26 mouse cellular contexts compared by ENCODE assay signal in the genomic region with DNA sequence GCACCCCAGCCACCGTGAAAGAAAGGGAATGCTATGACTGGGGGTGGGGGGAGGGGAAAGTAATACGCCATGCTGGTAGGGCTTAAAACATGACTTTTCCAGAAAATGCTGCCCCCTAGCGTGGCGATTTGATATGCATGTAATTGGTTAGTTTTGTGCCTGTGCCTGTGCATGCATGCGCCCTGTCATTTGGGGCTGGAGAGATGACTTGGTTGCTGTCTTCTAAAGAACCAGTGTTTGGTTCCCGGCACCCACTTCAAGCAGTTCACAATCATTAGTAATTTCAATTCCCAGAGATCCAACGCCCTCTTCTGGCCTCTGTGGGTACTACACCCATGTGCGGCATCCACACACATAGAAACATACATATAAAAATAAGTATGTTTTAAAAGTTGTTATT.
DNase-seq lines count a peak whose midpoint lies in the region; ATAC-seq and TF ChIP-seq lines count a peak whose summit lies in the region.
"Had no signal": no experiment of that assay in that cellular context is flagged by ENCODE, and none has a peak within 500 bp of the region (broad histone marks: within the 10 kb centered on the region; RNA-seq: fewer than 3 reads in every experiment).

No protein-coding gene starts in this region.

- intact Hi-C loops in heart, adult 2 months (cut with DNase I), result loop anchor here (5.0 kb wide), 1 partner anchor 693 kb away; no protein-coding TSS in a partner anchor

- no peak for DNase-seq in heart, adult 2 months
- no peak for DNase-seq in heart, postnatal 4 days
- no peak for DNase-seq in lung, embryonic 14.5 days
- DNase-seq in lung, postnatal 36 days, result no peak
- peak; percentile 60 for DNase-seq in ZHBTc4 (ENCODE audit: low read depth, low spot score)
- DNase-seq in urinary bladder, postnatal 14 days (ENCODE audit: low spot score), result no peak
- DNase-seq in cerebellum, adult 11-12 months, result no peak
- DNase-seq: adrenal gland, postnatal 14 days; cerebellum, adult 9-10 months; gastrocnemius, postnatal 14 days; heart, adult 18-20 months; heart, postnatal 14 days; kidney, adult 18-20 months; lung, postnatal 14 days; midbrain, embryonic 14.5 days; thymus, adult 2 months; thymus, postnatal 4 days had no signal

- TF ChIP-seq CTCF in heart, adult 2 months (IDR thresholded peaks at IDR 0.05), result peak; percentile 35
- TF ChIP-seq CTCF in lung, embryonic 14.5 days (IDR thresholded peaks at IDR 0.05; ENCODE audit: low read depth), result peak; percentile 41; the same call in 1 of the 2 replicates
- peak; percentile 84 for TF ChIP-seq CTCF in E14TG2a.4 (conservative IDR thresholded peaks at IDR 0.05; ENCODE audit: low read length)

- H3K27me3 ChIP-seq in heart, adult 2 months (ENCODE audit: control insufficient read depth, insufficient read depth, low read length), result no peaks in the 10 kb centered on the region
- no peaks in the 10 kb centered on the region for H3K27me3 ChIP-seq in lung, embryonic 14.5 days (ENCODE audit: insufficient read depth, low read length)
- H3K27me3 ChIP-seq in E14TG2a.4 (ENCODE audit: insufficient read depth, low read length), result peaks cover 15% of the 10 kb centered on the region
- H3K27me3 ChIP-seq: forebrain, embryonic 15.5 days; liver, embryonic 15.5 days had no signal

- no peak for ATAC-seq in lung, embryonic 14.5 days (ENCODE audit: insufficient read depth)
- ATAC-seq: forebrain, embryonic 15.5 days had no signal

- no peaks in the 10 kb centered on the region for H3K79me2 ChIP-seq in heart, adult 2 months (replicated peaks; ENCODE audit: control insufficient read depth, insufficient read depth, low read length)

- no peak overlapping the region for H3K4me2 ChIP-seq in lung, embryonic 14.5 days
- H3K4me2 ChIP-seq: embryonic facial prominence, embryonic 15.5 days; forebrain, embryonic 15.5 days; heart, embryonic 13.5 days; hindbrain, embryonic 12.5 days; limb, embryonic 13.5 days; liver, embryonic 15.5 days; neural tube, embryonic 12.5 days had no signal

- TF ChIP-seq EP300 in heart, adult 2 months (IDR thresholded peaks at IDR 0.05; ENCODE audit: insufficient read depth, low read depth, low read length), result no peak

- no peak overlapping the region for H3K4me3 ChIP-seq in heart, adult 2 months
- no peak overlapping the region for H3K4me3 ChIP-seq in lung, embryonic 14.5 days (ENCODE audit: low read depth, low read length)
- 0 out of 2 replicates have a peak overlapping the region, but pooled peaks have one; percentile 23 for H3K4me3 ChIP-seq in E14TG2a.4 (replicated peaks; ENCODE audit: low read length)
- H3K4me3 ChIP-seq: embryonic facial prominence, embryonic 15.5 days; forebrain, embryonic 15.5 days; heart, embryonic 13.5 days; hindbrain, embryonic 12.5 days; limb, embryonic 13.5 days; liver, embryonic 15.5 days; neural tube, embryonic 12.5 days had no signal

- no peaks in the 10 kb centered on the region; the same call in 1 of the 2 replicates for H3K4me1 ChIP-seq in heart, adult 2 months (ENCODE audit: control insufficient read depth, insufficient read depth, low read length)
- H3K4me1 ChIP-seq in lung, embryonic 14.5 days (ENCODE audit: insufficient read depth), result 0 out of 2 replicates have a peak, but pooled peaks cover 3% of the 10 kb centered on the region
- H3K4me1 ChIP-seq in E14TG2a.4 (replicated peaks; ENCODE audit: low read depth, low read length), result peaks cover 63% of the 10 kb centered on the region
- H3K4me1 ChIP-seq: embryonic facial prominence, embryonic 15.5 days; forebrain, embryonic 15.5 days; hindbrain, embryonic 12.5 days; limb, embryonic 13.5 days; liver, embryonic 15.5 days; neural tube, embryonic 12.5 days had no signal

- H3K9ac ChIP-seq in heart, adult 2 months (ENCODE audit: low read depth, low read length), result no peak overlapping the region
- no peak overlapping the region for H3K9ac ChIP-seq in lung, embryonic 14.5 days
- H3K9ac ChIP-seq: embryonic facial prominence, embryonic 15.5 days; forebrain, embryonic 15.5 days; heart, embryonic 13.5 days; hindbrain, embryonic 12.5 days; limb, embryonic 13.5 days; liver, embryonic 15.5 days; neural tube, embryonic 12.5 days had no signal

- no peaks in the 10 kb centered on the region for H3K36me3 ChIP-seq in heart, adult 2 months (ENCODE audit: control insufficient read depth, insufficient read depth, low read length)
- H3K36me3 ChIP-seq in lung, embryonic 14.5 days (ENCODE audit: insufficient read depth), result no peaks in the 10 kb centered on the region
- no peaks in the 10 kb centered on the region for H3K36me3 ChIP-seq in E14TG2a.4 (ENCODE audit: insufficient read depth, low read length)
- H3K36me3 ChIP-seq: embryonic facial prominence, embryonic 15.5 days; forebrain, embryonic 15.5 days; G1E; heart, embryonic 13.5 days; hindbrain, embryonic 12.5 days; limb, embryonic 13.5 days; liver, embryonic 15.5 days; neural tube, embryonic 12.5 days had no signal

- TF ChIP-seq POLR2A in heart, adult 2 months (IDR thresholded peaks at IDR 0.05; ENCODE audit: insufficient read depth, low read depth, low read length), result no peak

- H3K9me3 ChIP-seq in lung, embryonic 14.5 days (ENCODE audit: low read depth, low read length), result no peaks in the 10 kb centered on the region; the same call in 1 of the 2 replicates
- H3K9me3 ChIP-seq in E14TG2a.4 (ENCODE audit: low read length), result peaks cover 5% of the 10 kb centered on the region
- H3K9me3 ChIP-seq: embryonic facial prominence, embryonic 15.5 days; forebrain, embryonic 15.5 days; hindbrain, embryonic 12.5 days; liver, embryonic 15.5 days had no signal

- no peak overlapping the region for H3K27ac ChIP-seq in heart, adult 2 months
- no peak overlapping the region for H3K27ac ChIP-seq in lung, embryonic 14.5 days (ENCODE audit: low read depth)
- H3K27ac ChIP-seq: embryonic facial prominence, embryonic 15.5 days; forebrain, embryonic 15.5 days; heart, embryonic 13.5 days; hindbrain, embryonic 12.5 days; limb, embryonic 13.5 days; liver, embryonic 15.5 days; neural tube, embryonic 12.5 days had no signal

- 70% methylated on average over 8 of the region's 8 CpGs for WGBS in heart, adult 2 months
- 69% methylated on average over 8 of the region's 8 CpGs for WGBS in lung, embryonic 14.5 days
